Mouse (Mus musculus) layer of hippocampus, adult 11-12 months (tissue): ENCODE data around the gene Nlgn1.

Experiments
- DNase-seq: peaks from one replicate; pipeline ENCODE4 v3.0.0; 2022; ENCODE audit warnings: low spot score

Gene Nlgn1

GRCm38 (mm10) chr3:25807559-25807958, 524.7 kb downstream of the Nlgn1 start:
- DNase-seq: peak; percentile 65

- no peak for DNase-seq
Observed at GRCm38 (mm10) chr3:25781651-25782050, 550.6 kb downstream of the Nlgn1 start.

GRCm38 (mm10) chr3:25775437-25775836, 556.8 kb downstream of the Nlgn1 start:
- DNase-seq: no peak

GRCm38 (mm10) chr3:25773908-25774307, 558.4 kb downstream of the Nlgn1 start:
- DNase-seq: peak; percentile 30

- peak; percentile 13 for DNase-seq
Observed at GRCm38 (mm10) chr3:25773467-25773866, 558.8 kb downstream of the Nlgn1 start.

- no peak for DNase-seq
Observed at GRCm38 (mm10) chr3:25763689-25764088, 568.6 kb downstream of the Nlgn1 start.

GRCm38 (mm10) chr3:25757813-25758212, 574.4 kb downstream of the Nlgn1 start:
- no peak for DNase-seq

- no peak for DNase-seq
Observed at GRCm38 (mm10) chr3:25724111-25724510, 608.1 kb downstream of the Nlgn1 start.

- no peak for DNase-seq
Observed at GRCm38 (mm10) chr3:25721464-25721863, 610.8 kb downstream of the Nlgn1 start.

- no peak for DNase-seq
Observed at GRCm38 (mm10) chr3:25707380-25707779, 624.9 kb downstream of the Nlgn1 start.

- no peak for DNase-seq
Observed at GRCm38 (mm10) chr3:25697231-25697630, 635.0 kb downstream of the Nlgn1 start.

- DNase-seq: no peak
Observed at GRCm38 (mm10) chr3:25688789-25689464, 643.3 kb downstream of the Nlgn1 start.

- DNase-seq: no peak
Observed at GRCm38 (mm10) chr3:25683696-25684095, 648.6 kb downstream of the Nlgn1 start.

GRCm38 (mm10) chr3:25679373-25679772, 652.9 kb downstream of the Nlgn1 start:
- DNase-seq: peak; percentile 64

GRCm38 (mm10) chr3:25675888-25676287, 656.4 kb downstream of the Nlgn1 start:
- no peak for DNase-seq

GRCm38 (mm10) chr3:25675069-25675468, 657.2 kb downstream of the Nlgn1 start:
- no peak for DNase-seq

GRCm38 (mm10) chr3:25673408-25673807, 658.9 kb downstream of the Nlgn1 start:
- no peak for DNase-seq

- no peak for DNase-seq
Observed at GRCm38 (mm10) chr3:25672779-25673178, 659.5 kb downstream of the Nlgn1 start.

- DNase-seq: no peak
Observed at GRCm38 (mm10) chr3:25663464-25663863, 668.8 kb downstream of the Nlgn1 start.

- no peak for DNase-seq
Observed at GRCm38 (mm10) chr3:25660285-25660684, 672.0 kb downstream of the Nlgn1 start.

GRCm38 (mm10) chr3:25658006-25658405, 674.3 kb downstream of the Nlgn1 start:
- no peak for DNase-seq

- peak; percentile 59 for DNase-seq
Observed at GRCm38 (mm10) chr3:25657074-25657473, 675.2 kb downstream of the Nlgn1 start.

- peak; percentile 65 for DNase-seq
Observed at GRCm38 (mm10) chr3:25653010-25653409, 679.2 kb downstream of the Nlgn1 start.
